ENCODE assay signal across 8 mouse cellular contexts in the genomic region with DNA sequence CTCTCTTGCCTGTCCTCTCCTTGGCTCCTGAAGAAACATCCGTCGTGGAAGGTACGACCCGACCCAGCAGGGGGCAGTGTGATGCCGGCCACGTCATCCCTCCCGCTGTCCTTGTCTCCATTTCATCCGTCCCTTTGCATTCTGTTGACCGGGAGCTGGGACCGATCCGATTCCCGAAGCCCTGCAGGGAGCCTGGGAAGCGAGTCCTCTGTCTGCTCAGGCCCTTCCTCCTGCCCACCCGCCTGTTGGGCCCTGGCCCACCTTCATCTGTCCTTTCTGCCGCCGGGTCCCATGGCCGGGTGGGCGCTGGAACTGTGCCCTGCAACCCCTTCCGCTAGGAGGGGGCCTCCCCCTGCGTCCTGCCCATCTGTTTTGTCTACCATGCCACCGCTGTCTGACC. TPM values are rescaled to one million over a fixed set of nuclear protein-coding genes. Genes with fewer than 3 reads are reported as not detected.
DNase-seq lines count a peak whose midpoint lies in the region; ATAC-seq and TF ChIP-seq lines count a peak whose summit lies in the region.

No protein-coding gene starts in this region.

- H3K79me3 ChIP-seq in C2C12 (ENCODE audit: low read depth) = no peaks in the 10 kb centered on the region

- TF ChIP-seq CTCF in C2C12 (IDR thresholded peaks at IDR 0.05; ENCODE audit: control insufficient read depth, insufficient read depth, insufficient read length) = peak; percentile 90
- TF ChIP-seq CTCF in embryonic fibroblast, embryonic 13.5 days (IDR thresholded peaks at IDR 0.05; ENCODE audit: borderline replicate concordance, insufficient read depth, low read length) = peak; percentile 93

- TF ChIP-seq POLR2A in embryonic fibroblast, embryonic 13.5 days (IDR thresholded peaks at IDR 0.05; ENCODE audit: low read depth, low read length) = no peak

- peak; percentile 92 for DNase-seq in adrenal gland, postnatal 10 days
- DNase-seq in kidney, postnatal 14 days = peak; percentile 85
- peak; percentile 92 for DNase-seq in lung, postnatal 10 days
- DNase-seq in right cerebral cortex, postnatal 14 days = peak; percentile 80
- no peak for DNase-seq in spleen, postnatal 14 days (ENCODE audit: low spot score in 2 of 2)

- H3K79me2 ChIP-seq in C2C12 (ENCODE audit: control insufficient read depth, insufficient read depth) = no peaks in the 10 kb centered on the region

- no peaks in the 10 kb centered on the region for H3K9me3 ChIP-seq in heart, embryonic 15.5 days (replicated peaks)

- H3K4me3 ChIP-seq in C2C12 (ENCODE audit: insufficient read depth, poor library complexity, severe bottlenecking) = no peak overlapping the region
- H3K4me3 ChIP-seq in embryonic fibroblast, embryonic 13.5 days (ENCODE audit: insufficient read depth, low read length) = no peak overlapping the region
- H3K4me3 ChIP-seq in heart, embryonic 15.5 days = peak overlapping the region; percentile 38

- WGBS in heart, embryonic 15.5 days = 21% methylated on average over 21 of the region's 21 CpGs

- H3K4me2 ChIP-seq in heart, embryonic 15.5 days = peak overlapping the region; percentile 68

- H3K4me1 ChIP-seq in embryonic fibroblast, embryonic 13.5 days (ENCODE audit: control insufficient read depth, insufficient read depth, low read length) = no peaks in the 10 kb centered on the region
- H3K4me1 ChIP-seq in heart, embryonic 15.5 days (replicated peaks) = peaks cover 57% of the 10 kb centered on the region

- no peaks in the 10 kb centered on the region for H3K27me3 ChIP-seq in C2C12 (ENCODE audit: control insufficient read depth, insufficient read depth, insufficient read length)
- H3K27me3 ChIP-seq in heart, embryonic 15.5 days = no peaks in the 10 kb centered on the region

- peak overlapping the region; percentile 57 for H3K9ac ChIP-seq in heart, embryonic 15.5 days

- 0 out of 2 replicates have a peak, but pooled peaks have one; percentile 12 for ATAC-seq in heart, embryonic 15.5 days (replicated peaks; ENCODE audit: insufficient number of reproducible peaks, insufficient read depth, low FRiP score, low read depth)

- H3K27ac ChIP-seq in embryonic fibroblast, embryonic 13.5 days (ENCODE audit: insufficient read depth, low read length) = no peak overlapping the region
- H3K27ac ChIP-seq in heart, embryonic 15.5 days = peak overlapping the region; percentile 55; the same call in 1 of the 2 replicates

- peak overlapping the region; percentile 12 for H3ac ChIP-seq in C2C12 (ENCODE audit: control insufficient read depth, insufficient read length, low read depth)

- H3K36me3 ChIP-seq in C2C12 (ENCODE audit: control insufficient read depth, insufficient read depth) = no peaks in the 10 kb centered on the region
- no peaks in the 10 kb centered on the region for H3K36me3 ChIP-seq in heart, embryonic 15.5 days

TF ChIP-seq in C2C12, 6 proteins besides CTCF, POLR2A, EP300 and RAD21:
- TF ChIP-seq FOSL1 (IDR thresholded peaks at IDR 0.05; ENCODE audit: insufficient read depth, low read length, poor library complexity, severe bottlenecking) = peak; percentile 26
- TF ChIP-seq CEBPB (IDR thresholded peaks at IDR 0.05; ENCODE audit: low read depth) = no peak

RNA-seq across cellular contexts. Expression of gene Adam11, which starts 16.4 kb away (rescaled TPM):
- 0.41 TPM for polyA plus RNA-seq in C2C12 (2012; fragmentation: generic; extraction: Trizol)
- total RNA-seq in adrenal gland, postnatal 10 days (2021) = 10 to 100 TPM; 18.6 to 45.3 TPM
- 0.40 and 2.0 TPM in 2 replicates for polyA plus RNA-seq in embryonic fibroblast, embryonic 13.5 days (2011; ENCODE audit: insufficient read length, low read depth, missing spikeins)
- 5.5 and 6.7 TPM in 2 replicates for polyA plus RNA-seq in heart, embryonic 15.5 days (2015; fragmentation: Nextera tagmentation; extraction: Ambion mirVana)

RNA-seq across cellular contexts. Expression of gene Gjc1, which starts 41.9 kb away (rescaled TPM):
- polyA plus RNA-seq in C2C12 (2012; fragmentation: generic; extraction: Trizol) = 20.7 TPM
- 10 to 100 TPM; 24.4 to 27.6 TPM for total RNA-seq in adrenal gland, postnatal 10 days (2021)
- 27.8 and 43.5 TPM in 2 replicates for polyA plus RNA-seq in embryonic fibroblast, embryonic 13.5 days (2011; ENCODE audit: insufficient read length, low read depth, missing spikeins)
- polyA plus RNA-seq in heart, embryonic 15.5 days (2015; fragmentation: Nextera tagmentation; extraction: Ambion mirVana) = 46.6 and 48.5 TPM in 2 replicates

RNA-seq across cellular contexts. Expression of gene Higd1b, which starts 58.1 kb away (rescaled TPM):
- not detected for polyA plus RNA-seq in C2C12 (2012; fragmentation: generic; extraction: Trizol)
- 1 to 10 TPM; 2.3 to 3.3 TPM for total RNA-seq in adrenal gland, postnatal 10 days (2021)
- not detected in 2 replicates for polyA plus RNA-seq in embryonic fibroblast, embryonic 13.5 days (2011; ENCODE audit: insufficient read length, low read depth, missing spikeins)
- polyA plus RNA-seq in heart, embryonic 15.5 days (2015; fragmentation: Nextera tagmentation; extraction: Ambion mirVana) = 3.3 and 4.3 TPM in 2 replicates

Comparison
In these comparisons a context has a peak if more than half of its experiments do, and no peak if none do; other contexts are left out.
1. DNase-seq: peak in adrenal gland, postnatal 10 days (single experiment), kidney, postnatal 14 days (single experiment), lung, postnatal 10 days (single experiment) and right cerebral cortex, postnatal 14 days (single experiment); none in spleen, postnatal 14 days (0 of 2).